Mouse (Mus musculus) heart, postnatal 0 days (tissue): Measurements from ENCODE around the gene Fat1.
A peak's percentile ranks its signal among the peaks of the same experiment; 100 is the strongest.

Experiments used
- CTCF ChIP-seq: IDR thresholded peaks from 2 replicates; pipeline ENCODE4 v1.5.1; 2016; ENCODE audit warnings: antibody characterized with exemption, control low read depth, low read depth
- EP300 ChIP-seq: IDR thresholded peaks from 2 replicates; pipeline ENCODE4 v1.6.1; 2016; ENCODE audit warnings: antibody characterized with exemption, low read depth

DNA sequence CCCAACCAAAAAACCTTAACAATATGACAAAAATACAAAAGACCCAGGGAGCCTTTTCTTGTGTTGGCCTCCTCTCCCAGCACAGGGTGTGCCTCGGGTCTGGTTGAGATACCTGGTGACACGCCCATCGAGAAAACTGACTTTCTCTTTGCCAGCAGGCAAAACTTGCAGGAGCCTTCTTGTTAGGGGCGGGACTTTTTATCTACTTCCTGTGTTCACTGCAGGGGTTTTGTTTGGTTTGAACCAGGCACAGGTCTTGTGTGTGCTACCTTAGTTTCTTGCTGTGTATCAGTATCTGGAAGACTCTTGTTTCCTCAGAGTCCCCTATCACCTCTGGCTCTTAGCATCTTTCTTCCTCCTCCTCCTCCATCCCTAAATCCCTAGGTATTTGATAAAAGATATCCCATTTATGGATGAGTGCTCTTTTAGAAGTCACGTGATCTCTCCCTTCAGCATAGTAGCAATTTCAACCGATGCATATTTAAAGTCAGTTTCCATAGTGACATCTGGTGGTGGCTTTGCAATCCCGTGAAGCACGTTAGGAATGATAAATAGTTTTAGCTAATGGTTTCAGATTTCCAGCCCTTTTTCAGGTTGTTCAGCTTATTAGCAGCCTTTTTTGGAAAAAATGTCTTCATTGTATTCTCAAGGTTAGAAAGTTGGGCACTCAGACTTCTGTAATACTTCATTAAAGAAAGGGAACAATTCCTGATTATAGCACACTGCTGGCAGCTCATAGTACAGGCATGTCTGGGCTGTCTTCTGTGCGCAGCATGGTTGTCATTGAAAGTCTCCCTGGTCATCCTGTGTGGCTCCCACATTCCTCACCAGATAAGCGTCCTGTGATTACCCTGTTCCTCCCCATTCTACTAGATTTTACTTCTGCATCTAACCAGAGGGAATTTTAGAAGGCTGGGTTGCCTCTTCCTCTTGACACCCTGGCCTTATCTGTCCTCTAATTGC lies 50.4 kb downstream of the Fat1 start:
- TF ChIP-seq CTCF (peak; percentile 59), EP300 (no peak)
